Mouse (Mus musculus) intestine, postnatal 0 days (tissue): ENCODE measurements at regions not wholly inside any gene's neighbourhood (a gene's known extent, or its start where the extent isn't known, plus 50 kb on each side); places are given as distances from the start of the nearest gene placed in this dataset.

ENCODE experiments used
- ATAC-seq: fragments of 200-750 bp; cut with Nextera tagmentation; 2 replicates; pipeline ENCODE4 v1.8.0; 2017; ENCODE audit warnings: mild to moderate bottlenecking, moderate TSS enrichment, moderate library complexity
- H3K27ac ChIP-seq: fragments of 300-500 bp; sonication (generic); 2 replicates; pipeline ENCODE4 v1.5.1; 2014; ENCODE audit warnings: mild to moderate bottlenecking, low read depth, low read length, moderate library complexity
- H3K27me3 ChIP-seq: fragments of 300-500 bp; sonication (generic); replicated peaks from 2 replicates; pipeline ENCODE4 v1.6.1; 2014; ENCODE audit warnings: low read length, mixed read lengths; ENCODE audit not compliant: control insufficient read depth, insufficient read depth
- H3K36me3 ChIP-seq: fragments of 300-500 bp; sonication (generic); 2 replicates; pipeline ENCODE4 v1.6.1; 2014; ENCODE audit warnings: mild to moderate bottlenecking, moderate library complexity; ENCODE audit not compliant: control insufficient read depth, insufficient read depth
- H3K4me1 ChIP-seq: fragments of 300-500 bp; sonication (generic); replicated peaks from 2 replicates; pipeline ENCODE4 v1.6.1; 2014; ENCODE audit warnings: antibody characterized with exemption, low read length, mixed read lengths; ENCODE audit not compliant: control insufficient read depth, insufficient read depth
- H3K4me2 ChIP-seq: fragments of 300-500 bp; sonication (generic); replicated peaks from 2 replicates; pipeline ENCODE4 v1.6.1; 2014; ENCODE audit warnings: low read depth, mild to moderate bottlenecking, moderate library complexity
- H3K4me3 ChIP-seq: fragments of 300-500 bp; sonication (generic); 2 replicates; pipeline ENCODE4 v1.5.1; 2014; ENCODE audit warnings: low read depth, low read length
- H3K9ac ChIP-seq: fragments of 300-500 bp; sonication (generic); 2 replicates; pipeline ENCODE4 v1.6.1; 2014; ENCODE audit warnings: mild to moderate bottlenecking, low read depth, low read length
- H3K9me3 ChIP-seq: fragments of 300-500 bp; sonication (generic); 2 replicates; pipeline ENCODE4 v1.6.1; 2016; ENCODE audit warnings: mixed run types; ENCODE audit not compliant: control insufficient read depth
- CTCF ChIP-seq: sonication (generic); IDR thresholded peaks from 2 replicates; pipeline ENCODE4 v1.5.1; 2016; ENCODE audit warnings: low read depth, mild to moderate bottlenecking, control low read depth, antibody characterized with exemption, moderate library complexity
- WGBS: fragments of 180-500 bp; shearing (Covaris S2); extraction: QIAGEN DNeasy Blood & Tissue Kit; methylation state at CpG from one replicate; pipeline ENCODE4 v1.1.7; 2014; 5-methylcytosine and 5-hydroxymethylcytosine counted together

DNA sequence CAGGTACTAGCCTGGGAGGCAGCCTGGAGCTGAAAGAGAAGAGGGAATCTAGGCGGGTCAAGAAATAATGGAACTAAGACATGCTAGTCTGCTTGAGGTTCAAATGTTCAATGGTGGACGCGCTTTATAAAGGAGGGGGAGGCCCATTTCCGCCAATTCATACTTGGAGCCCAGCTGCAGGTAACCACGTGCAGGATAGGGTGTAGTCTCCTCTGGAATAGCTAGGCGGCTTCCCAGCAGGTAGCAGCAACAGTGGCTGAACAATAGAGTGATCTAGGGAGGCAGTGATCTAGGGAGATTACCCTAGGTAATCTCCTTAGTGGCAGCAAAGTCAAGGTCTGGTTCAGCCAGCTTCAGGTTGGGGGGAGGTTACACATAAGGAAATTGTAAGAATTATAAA is 134.6 kb downstream of the Sh2d4b start:
- Histone ChIP-seq H3K4me3 (no peak overlapping the region), H3K4me1 (no peaks in the 10 kb centered on the region), H3K27ac (no peak overlapping the region), H3K27me3 (no peaks in the 10 kb centered on the region), H3K9ac (no peak overlapping the region), H3K9me3 (no peaks in the 10 kb centered on the region), H3K36me3 (no peaks in the 10 kb centered on the region), H3K4me2 (no peak overlapping the region)
- TF ChIP-seq CTCF = no peak
- 42% methylated on average over 6 of the region's 6 CpGs for WGBS
- ATAC-seq = no peak

DNA sequence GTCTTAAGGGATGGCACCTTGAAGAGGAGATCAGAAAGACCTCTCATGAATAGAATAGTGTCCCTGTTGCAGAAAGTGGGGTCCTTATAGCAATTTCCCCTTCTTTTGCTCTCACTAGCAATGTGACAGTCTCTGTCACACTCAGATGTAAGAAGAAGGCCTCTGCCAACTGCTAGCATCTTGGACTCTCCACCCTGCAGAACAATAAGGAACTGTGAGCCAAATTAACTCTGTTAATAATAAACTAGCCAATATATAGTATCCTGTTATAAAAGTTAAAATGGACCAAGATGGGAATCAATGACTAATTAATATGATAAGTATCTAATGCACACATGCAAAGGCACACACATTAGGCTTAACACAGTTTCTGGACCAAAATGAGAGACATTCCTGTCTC is 152.5 kb downstream of the Sh2d4b start:
- Histone ChIP-seq H3K36me3 (no peaks in the 10 kb centered on the region), H3K4me2 (no peak overlapping the region), H3K9ac (no peak overlapping the region), H3K4me1 (no peaks in the 10 kb centered on the region), H3K4me3 (no peak overlapping the region), H3K27me3 (no peaks in the 10 kb centered on the region), H3K27ac (no peak overlapping the region), H3K9me3 (no peaks in the 10 kb centered on the region)
- no peak for TF ChIP-seq CTCF
- peak; percentile 47; the same call in 1 of the 2 replicates for ATAC-seq

DNA sequence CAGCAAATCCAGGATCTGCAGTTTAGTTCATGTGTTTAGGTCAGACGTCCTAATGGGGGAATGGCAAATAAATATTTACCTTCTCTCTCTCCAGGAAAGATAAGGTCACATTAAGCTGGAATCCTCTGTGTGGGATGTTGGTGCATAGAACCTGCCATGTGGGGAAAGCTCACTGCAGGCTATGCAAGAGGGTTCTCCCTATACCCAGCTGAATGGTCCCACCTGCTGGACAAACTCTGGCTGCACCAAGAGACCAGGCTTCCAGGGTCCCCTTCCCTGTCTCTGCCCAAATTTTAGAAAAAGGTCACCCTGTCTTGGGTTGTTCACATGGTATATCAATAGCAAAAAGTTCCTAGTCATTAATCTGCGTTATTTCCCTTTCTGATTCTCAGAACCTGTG is 161.2 kb downstream of the Sh2d4b start:
- Histone ChIP-seq H3K9ac (no peak overlapping the region), H3K36me3 (no peaks in the 10 kb centered on the region), H3K4me2 (no peak overlapping the region), H3K9me3 (no peaks in the 10 kb centered on the region), H3K4me3 (no peak overlapping the region), H3K27me3 (no peaks in the 10 kb centered on the region), H3K4me1 (no peaks in the 10 kb centered on the region), H3K27ac (no peak overlapping the region)
- ATAC-seq = no peak
- 55% methylated on average over 2 of the region's 2 CpGs for WGBS
- no peak for TF ChIP-seq CTCF

DNA sequence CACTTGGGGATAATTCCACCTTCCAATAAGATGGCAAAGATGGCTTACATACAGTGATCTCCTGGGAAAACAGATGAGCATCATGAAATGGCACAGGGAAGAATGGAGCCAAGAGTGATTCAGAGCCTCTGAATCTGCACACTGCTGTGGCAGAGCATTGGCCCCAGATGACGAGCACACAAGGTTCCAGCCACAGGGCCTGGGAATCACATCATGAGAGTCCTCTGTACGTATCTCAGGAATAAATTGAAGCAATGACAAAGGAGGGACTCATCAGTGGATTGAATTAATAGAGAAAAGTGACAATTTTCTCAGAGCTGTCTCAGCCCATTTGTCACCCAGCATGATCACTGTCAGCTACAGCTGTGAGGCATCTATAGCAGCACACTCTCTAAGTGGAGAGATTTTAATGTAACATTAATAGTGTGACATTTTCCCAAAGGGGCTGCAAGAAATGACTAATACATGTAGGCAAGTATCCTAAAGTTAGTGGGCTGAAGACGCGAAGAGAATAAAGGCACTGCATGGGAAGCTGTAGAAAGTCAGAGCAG is 184.0 kb downstream of the Sh2d4b start:
- Histone ChIP-seq H3K36me3 (no peaks in the 10 kb centered on the region), H3K4me2 (no peak overlapping the region), H3K9ac (no peak overlapping the region), H3K27me3 (no peaks in the 10 kb centered on the region), H3K4me1 (no peaks in the 10 kb centered on the region), H3K27ac (no peak overlapping the region), H3K4me3 (no peak overlapping the region), H3K9me3 (no peaks in the 10 kb centered on the region)
- TF ChIP-seq CTCF = no peak
- no peak for ATAC-seq
- WGBS = 77% methylated on average over 4 of the region's 4 CpGs

DNA sequence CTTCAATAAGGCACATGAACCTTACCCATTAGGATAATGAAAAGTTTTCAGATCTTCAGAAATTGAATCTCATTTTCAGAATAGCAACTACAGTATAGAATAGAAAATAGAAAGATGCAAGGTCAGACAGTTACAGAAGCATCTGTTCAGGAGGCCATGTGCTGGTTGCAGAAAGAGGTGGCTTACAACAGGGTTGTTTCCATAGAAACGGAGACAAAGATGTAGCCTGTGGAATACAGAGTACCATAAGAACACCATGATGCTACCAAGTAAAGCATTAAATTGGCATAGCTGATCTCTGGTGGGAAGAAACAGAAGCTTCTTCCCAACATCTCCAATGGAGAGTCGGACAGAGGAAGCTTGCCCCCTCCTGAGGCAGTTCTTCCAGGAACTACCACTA is 185.6 kb downstream of the Sh2d4b start:
- 73% methylated on average over 2 of the region's 2 CpGs for WGBS
- TF ChIP-seq CTCF = no peak
- no peak overlapping the region for H3K4me3 ChIP-seq

DNA sequence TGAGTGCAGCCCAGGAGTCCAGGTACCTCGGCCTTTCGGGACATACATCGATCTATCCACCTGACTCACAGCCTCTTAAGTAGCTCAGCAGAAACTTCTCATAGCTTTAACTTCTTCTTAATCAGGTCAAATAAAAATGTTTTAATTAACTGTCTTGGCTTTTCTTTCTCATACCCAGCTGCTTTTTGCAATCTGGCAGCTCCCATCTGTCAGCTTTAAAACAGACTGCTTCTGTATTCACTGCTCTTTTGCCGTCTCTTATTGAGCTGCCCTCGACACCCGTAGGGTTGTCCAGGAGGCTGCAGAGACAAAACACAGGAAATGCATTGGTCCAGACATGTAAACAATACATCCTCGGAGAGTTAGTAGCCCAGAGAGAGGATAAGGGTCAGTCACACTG is 189.6 kb downstream of the Sh2d4b start:
- H3K9ac ChIP-seq = no peak overlapping the region
- TF ChIP-seq CTCF = no peak
- ATAC-seq = no peak
- no peaks in the 10 kb centered on the region for H3K27me3 ChIP-seq
- H3K27ac ChIP-seq = no peak overlapping the region
- 62% methylated on average over 7 of the region's 7 CpGs for WGBS
- no peak overlapping the region for H3K4me3 ChIP-seq
- no peaks in the 10 kb centered on the region for H3K4me1 ChIP-seq
- no peaks in the 10 kb centered on the region for H3K9me3 ChIP-seq
- no peak overlapping the region for H3K4me2 ChIP-seq
- H3K36me3 ChIP-seq = no peaks in the 10 kb centered on the region

More for the DNA sequence above, 185.6 kb downstream of the Sh2d4b start:
- H3K9ac ChIP-seq = no peak overlapping the region
- no peaks in the 10 kb centered on the region for H3K36me3 ChIP-seq
- no peaks in the 10 kb centered on the region for H3K9me3 ChIP-seq
- no peaks in the 10 kb centered on the region for H3K27me3 ChIP-seq
- ATAC-seq = no peak
- no peak overlapping the region for H3K27ac ChIP-seq
- no peaks in the 10 kb centered on the region for H3K4me1 ChIP-seq
- H3K4me2 ChIP-seq = no peak overlapping the region

DNA sequence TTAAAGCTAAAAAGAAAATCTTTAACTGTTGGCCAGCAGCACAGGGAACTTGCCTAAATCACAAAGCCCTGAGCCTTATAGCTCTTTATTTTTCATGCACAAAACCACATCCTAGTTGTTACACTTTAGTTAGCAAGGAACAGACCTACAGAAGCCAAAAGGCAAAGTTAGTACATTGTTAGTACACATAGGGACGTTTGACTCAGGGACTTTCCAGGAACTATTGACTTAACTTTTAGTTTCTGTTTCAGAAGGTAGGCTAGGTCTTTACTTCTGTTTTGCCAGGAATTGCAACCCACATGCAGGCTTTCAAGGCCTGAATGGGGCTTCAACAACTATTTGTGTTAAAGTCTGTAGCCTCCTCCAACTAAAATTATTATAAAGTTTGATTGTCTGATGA is 211.4 kb downstream of the Sh2d4b start:
- no peak for ATAC-seq
- no peak overlapping the region for H3K4me3 ChIP-seq
- no peak overlapping the region for H3K4me2 ChIP-seq
- 23% methylated on average over 1 of the region's 1 CpGs for WGBS
- H3K9ac ChIP-seq = no peak overlapping the region
- H3K27ac ChIP-seq = no peak overlapping the region
- H3K4me1 ChIP-seq = no peaks in the 10 kb centered on the region
- no peaks in the 10 kb centered on the region for H3K27me3 ChIP-seq
- no peaks in the 10 kb centered on the region for H3K36me3 ChIP-seq
- H3K9me3 ChIP-seq = no peaks in the 10 kb centered on the region
- TF ChIP-seq CTCF = no peak
